Mouse (Mus musculus): Measurements from ENCODE around the gene St3gal3.

Gene St3gal3

GRCm38 (mm10) chr4:118049606-118050302, 85.0 kb downstream of the St3gal3 start:
- DNase-seq, result no peak

GRCm38 (mm10) chr4:118044510-118044909, 90.2 kb downstream of the St3gal3 start:
- no peak for DNase-seq

GRCm38 (mm10) chr4:118043331-118044002, 91.2 kb downstream of the St3gal3 start:
- DNase-seq, result no peak

GRCm38 (mm10) chr4:118042671-118043320, 91.9 kb downstream of the St3gal3 start:
- no peak for DNase-seq

- no peak for DNase-seq
Observed at GRCm38 (mm10) chr4:118041145-118041544, 93.6 kb downstream of the St3gal3 start.

- DNase-seq, result no peak
Observed at GRCm38 (mm10) chr4:118040650-118041049, 94.1 kb downstream of the St3gal3 start.

- no peak for DNase-seq
Observed at GRCm38 (mm10) chr4:118039964-118040363, 94.8 kb downstream of the St3gal3 start.

GRCm38 (mm10) chr4:118038023-118038422, 96.7 kb downstream of the St3gal3 start:
- DNase-seq, result no peak

- DNase-seq, result no peak
Observed at GRCm38 (mm10) chr4:118037406-118037805, 97.3 kb downstream of the St3gal3 start.

GRCm38 (mm10) chr4:118036531-118036930, 98.2 kb downstream of the St3gal3 start:
- no peak for DNase-seq

GRCm38 (mm10) chr4:118035090-118035489, 99.6 kb downstream of the St3gal3 start:
- DNase-seq, result no peak

- no peak for DNase-seq
Observed at GRCm38 (mm10) chr4:118033026-118033425, 101.7 kb downstream of the St3gal3 start.

GRCm38 (mm10) chr4:118031776-118032170, 102.9 kb downstream of the St3gal3 start:
- no peak for DNase-seq

GRCm38 (mm10) chr4:118031132-118031775, 103.5 kb downstream of the St3gal3 start:
- no peak for DNase-seq

GRCm38 (mm10) chr4:118030330-118030729, 104.4 kb downstream of the St3gal3 start:
- no peak for DNase-seq

GRCm38 (mm10) chr4:118029892-118030291, 104.8 kb downstream of the St3gal3 start:
- DNase-seq, result no peak

- no peak for DNase-seq
Observed at GRCm38 (mm10) chr4:118028994-118029393, 105.7 kb downstream of the St3gal3 start.

- no peak for DNase-seq
Observed at GRCm38 (mm10) chr4:118025931-118026330, 108.8 kb downstream of the St3gal3 start.

GRCm38 (mm10) chr4:118025381-118025780, 109.3 kb downstream of the St3gal3 start:
- no peak for DNase-seq

GRCm38 (mm10) chr4:118022811-118023210, 111.9 kb downstream of the St3gal3 start:
- DNase-seq, result no peak

GRCm38 (mm10) chr4:118022406-118022805, 112.3 kb downstream of the St3gal3 start:
- no peak for DNase-seq

- no peak for DNase-seq
Observed at GRCm38 (mm10) chr4:118019640-118020039, 115.1 kb downstream of the St3gal3 start.

- no peak for DNase-seq
Observed at GRCm38 (mm10) chr4:118019218-118019617, 115.5 kb downstream of the St3gal3 start.

Measured in thymus, postnatal 36 days (tissue).